Mouse (Mus musculus): Measurements from ENCODE around the gene Hyls1.

Gene Hyls1

DNA sequence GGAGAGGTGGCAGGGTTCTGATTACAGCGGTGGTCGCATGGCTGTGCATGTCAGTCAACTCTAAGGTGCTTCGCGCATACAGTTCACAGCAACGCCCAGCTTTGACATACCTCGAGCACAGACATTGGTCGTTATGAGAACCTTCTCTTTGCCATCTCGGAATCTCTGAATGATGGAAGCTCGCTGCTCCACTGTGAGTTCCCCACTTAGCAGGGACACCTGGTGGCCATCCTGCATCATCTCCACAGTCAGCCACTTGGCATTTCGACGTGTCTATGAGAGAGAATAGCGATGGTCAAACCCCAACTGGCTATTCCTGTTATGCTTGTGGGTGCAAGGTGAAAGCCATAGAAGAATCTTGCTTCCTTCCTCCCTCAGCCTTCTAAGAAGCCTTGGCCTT lies 24.5 kb downstream of the Hyls1 start:
- no peak for ATAC-seq (ENCODE audit: insufficient number of reproducible peaks, low FRiP score, low TSS enrichment)

DNA sequence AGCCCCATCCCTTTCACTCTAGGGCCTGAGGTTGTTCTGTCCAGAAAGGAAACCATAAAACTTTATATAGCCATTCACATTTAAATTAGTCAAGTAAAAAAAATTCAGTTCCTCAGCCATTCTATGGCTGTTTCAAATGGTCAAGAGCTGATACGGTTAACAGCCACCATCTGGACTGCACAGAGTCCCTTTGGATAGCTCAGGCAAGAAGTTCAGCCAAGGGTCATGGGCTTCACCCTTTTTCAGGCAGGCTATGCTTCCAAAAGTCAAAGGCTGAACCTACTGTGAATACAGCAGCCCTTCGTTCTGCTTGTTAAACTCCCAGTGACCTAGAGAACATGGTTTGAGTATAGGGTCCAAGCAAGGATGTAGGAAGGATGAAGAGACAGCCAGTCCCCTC lies 25.5 kb downstream of the Hyls1 start:
- no peak for ATAC-seq (ENCODE audit: insufficient number of reproducible peaks, low FRiP score, low TSS enrichment)

DNA sequence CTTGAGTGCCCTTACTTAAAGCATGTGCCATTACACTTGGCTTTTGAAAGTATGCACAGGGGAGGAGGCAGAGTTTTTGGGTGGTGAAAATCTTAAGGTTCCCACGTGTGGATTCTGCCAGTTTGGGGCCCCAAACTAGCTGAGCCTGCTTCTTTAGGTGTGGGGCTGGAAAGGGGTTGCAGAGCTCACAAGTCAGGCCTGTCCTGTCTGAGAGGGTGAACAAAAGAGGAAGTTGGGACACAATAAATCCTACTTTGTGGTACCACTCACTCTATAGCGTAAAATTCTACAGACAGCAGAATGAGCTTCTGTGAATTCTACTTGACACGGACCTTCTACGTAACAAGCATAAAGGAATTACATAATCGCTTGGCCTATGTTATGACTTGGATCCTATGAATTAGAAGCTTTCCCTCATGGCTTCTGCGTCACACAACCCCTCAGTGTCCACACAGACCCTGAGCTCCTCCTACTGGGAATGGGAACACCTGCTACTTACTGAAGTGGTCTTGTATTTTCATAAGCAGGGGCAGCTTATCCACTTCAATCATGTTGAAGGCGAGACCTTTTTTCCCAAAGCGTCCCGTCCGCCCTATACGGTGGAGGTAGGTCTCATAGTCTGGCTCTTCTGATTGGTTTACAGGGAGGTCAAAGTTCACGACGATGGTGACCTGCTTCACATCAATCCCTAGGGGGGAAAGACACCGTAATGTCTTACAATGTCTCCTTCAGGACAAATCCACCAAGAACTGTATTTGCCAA lies 26.9 kb downstream of the Hyls1 start:
- no peak for ATAC-seq (ENCODE audit: insufficient number of reproducible peaks, low FRiP score, low TSS enrichment)

DNA sequence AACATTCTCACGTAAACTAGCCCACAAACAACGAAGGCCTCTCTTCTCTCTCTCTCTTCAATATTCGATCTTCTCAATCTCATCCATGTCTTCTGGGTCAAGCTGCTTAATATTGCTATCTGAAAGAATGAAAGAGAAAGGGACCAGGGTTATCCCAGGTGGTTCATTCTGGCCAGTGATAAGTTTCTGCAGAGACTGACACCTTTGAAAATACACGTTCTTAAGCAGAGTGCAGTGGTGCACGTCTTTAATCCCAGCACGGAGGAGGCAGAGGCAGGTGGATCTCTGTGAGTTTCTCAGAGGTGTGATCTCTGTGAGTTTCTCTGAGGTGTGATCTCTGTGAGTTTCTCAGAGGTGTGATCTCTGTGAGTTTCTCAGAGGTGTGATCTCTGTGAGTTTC lies 28.3 kb downstream of the Hyls1 start:
- ATAC-seq (ENCODE audit: insufficient number of reproducible peaks, low FRiP score, low TSS enrichment), result no peak

DNA sequence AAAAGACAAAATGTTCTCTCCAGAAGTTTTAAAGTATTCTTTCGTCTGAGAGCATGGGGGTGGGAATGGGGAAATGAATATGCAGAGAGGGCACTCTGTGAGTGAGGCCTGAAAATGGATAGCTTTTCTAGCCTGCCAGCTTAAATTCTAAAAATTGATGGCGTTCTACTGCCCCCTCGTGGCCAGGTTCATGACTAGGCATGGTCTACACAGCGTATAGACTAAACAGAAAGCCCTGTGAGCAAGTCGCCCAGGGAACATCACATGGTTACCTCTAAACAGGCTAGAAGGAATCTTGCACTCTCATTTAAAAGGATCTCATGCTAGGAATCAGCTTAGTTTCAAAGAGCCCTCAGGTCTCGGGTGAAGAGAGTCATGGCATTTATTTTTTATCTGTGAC lies 28.7 kb downstream of the Hyls1 start:
- ATAC-seq (ENCODE audit: insufficient number of reproducible peaks, low FRiP score, low TSS enrichment), result peak; percentile 74

DNA sequence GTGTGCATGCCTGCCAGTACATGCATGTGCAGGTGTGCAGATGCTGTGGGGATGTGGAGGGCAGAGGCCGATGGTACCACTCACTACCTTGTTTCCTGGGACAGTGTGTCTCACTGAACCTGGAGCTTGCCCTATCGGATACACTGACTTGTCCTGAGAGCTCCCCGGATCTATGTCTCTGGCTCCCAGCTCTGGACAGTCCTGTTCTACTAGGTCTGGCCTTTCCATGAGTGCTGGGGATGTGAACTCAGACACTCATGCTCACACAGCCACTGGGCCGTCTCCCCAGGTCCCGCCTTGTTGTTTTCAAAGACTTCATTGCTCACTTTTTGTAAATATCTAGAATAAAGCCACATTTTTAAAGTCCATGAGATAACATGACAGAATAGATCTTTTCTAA lies 29.2 kb downstream of the Hyls1 start:
- ATAC-seq (ENCODE audit: insufficient number of reproducible peaks, low FRiP score, low TSS enrichment), result no peak

DNA sequence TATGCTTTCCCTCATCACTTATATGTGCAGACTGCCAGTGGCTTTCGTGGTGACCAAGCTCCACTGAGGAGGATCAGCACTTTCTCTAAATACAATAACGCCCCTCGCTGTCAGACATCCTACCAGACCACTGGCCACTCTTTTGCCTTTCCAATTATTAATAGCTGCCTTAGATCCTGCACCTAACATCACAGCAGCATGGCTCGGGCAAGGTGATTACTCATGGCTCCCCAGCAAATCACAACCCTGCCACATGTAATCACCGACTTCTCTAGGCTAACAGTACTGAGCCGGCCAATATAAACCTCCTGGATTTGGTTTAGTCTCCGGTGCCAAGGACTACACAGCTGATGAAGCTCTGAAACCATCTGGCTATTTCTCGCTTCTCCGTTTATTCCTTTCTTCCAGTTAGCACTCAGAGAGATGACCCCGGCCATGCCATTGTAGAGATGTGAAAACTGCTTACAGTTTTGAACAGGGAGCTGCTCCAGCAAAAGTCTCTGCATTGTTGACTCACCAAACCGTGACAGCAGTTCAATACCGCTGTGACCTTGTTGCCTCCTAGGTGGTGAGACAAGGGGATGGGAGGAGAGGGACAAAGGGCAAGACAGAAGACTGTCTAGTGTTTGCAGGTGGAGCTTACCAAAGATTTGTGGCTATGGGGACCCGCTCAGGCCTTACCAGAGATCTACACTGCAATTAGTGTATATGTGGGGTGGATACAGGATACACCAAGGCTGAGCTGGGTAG lies 31.0 kb downstream of the Hyls1 start:
- ATAC-seq (ENCODE audit: insufficient number of reproducible peaks, low FRiP score, low TSS enrichment), result no peak

DNA sequence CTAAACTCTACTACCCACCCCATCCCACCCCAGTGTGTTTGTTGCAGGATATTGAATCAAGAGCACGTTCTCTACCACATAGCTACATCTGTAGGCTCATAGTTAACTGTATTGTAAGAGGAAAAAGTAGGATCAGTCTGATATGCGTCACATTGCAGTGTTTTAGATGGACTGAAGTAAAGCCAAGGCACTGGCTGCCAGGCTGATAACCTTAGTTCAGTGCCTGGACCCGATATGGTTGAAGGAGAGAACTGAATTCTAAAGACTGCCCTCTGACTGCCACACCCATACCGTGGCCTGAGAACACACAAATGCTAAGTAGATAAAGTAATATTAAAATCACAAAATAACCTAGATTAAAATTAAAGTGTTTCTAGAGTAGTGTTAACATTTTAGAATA lies 34.3 kb downstream of the Hyls1 start:
- ATAC-seq (ENCODE audit: insufficient number of reproducible peaks, low FRiP score, low TSS enrichment), result no peak

DNA sequence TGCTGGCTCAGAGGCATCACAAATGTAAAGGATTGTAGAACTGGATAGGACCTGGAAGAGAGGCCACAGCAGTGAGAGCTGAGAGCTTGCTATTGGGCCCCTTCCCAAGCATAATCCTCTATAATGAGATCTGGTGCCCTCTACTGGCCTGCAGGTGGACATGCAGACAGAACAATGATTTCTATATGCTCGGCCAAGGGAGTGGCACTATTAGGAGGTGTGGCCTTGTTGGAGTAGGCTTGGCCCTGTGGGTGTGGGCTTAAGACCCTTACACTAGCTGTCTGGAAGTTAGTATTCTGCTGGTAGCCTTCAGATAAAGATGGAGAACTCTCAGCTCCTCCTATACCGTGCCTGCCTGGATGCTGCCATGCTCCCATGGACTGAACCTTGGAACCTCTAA lies 35.1 kb downstream of the Hyls1 start:
- ATAC-seq (ENCODE audit: insufficient number of reproducible peaks, low FRiP score, low TSS enrichment), result peak; percentile 72; the same call in 1 of the 2 replicates

DNA sequence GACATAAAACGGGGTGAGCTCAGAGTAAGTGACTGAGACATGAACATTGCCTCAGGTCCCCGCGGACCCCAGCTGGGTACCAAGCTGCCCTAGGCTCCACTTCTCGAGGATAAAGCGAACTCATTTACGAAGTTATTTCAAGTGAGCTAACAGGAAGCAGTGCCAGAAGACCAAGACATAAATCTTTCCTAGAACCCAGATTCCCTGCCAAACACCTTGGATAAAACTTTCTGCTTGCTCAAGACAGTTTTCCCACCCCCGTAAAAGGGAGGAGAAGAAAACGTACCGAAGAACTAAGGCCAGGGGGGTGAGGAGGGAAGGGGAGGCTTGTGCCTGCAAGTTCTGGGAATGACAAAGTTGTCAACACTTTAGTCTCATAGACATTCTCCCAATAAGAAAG lies 36.9 kb downstream of the Hyls1 start:
- no peak for ATAC-seq (ENCODE audit: insufficient number of reproducible peaks, low FRiP score, low TSS enrichment)

DNA sequence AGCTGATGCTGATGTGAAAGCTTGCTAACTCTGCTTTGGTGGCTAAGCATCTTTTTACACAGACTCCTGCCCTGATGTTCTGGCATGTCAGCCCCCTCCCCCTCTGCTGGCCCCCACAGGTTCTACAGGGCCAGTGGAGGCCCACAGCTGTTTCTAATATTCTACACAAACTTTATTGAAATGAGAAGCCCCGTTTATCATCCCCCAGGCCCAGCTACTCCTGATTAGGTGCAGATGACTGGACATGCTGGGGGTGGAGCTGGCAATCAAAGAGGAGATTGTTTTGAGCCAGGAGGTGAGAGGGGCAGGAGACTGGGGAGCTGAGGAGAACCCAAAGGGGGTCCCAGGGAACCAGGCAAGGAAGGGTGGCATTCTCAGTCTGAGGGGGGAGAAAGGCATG lies 40.4 kb downstream of the Hyls1 start:
- no peak for ATAC-seq (ENCODE audit: insufficient number of reproducible peaks, low FRiP score, low TSS enrichment)

DNA sequence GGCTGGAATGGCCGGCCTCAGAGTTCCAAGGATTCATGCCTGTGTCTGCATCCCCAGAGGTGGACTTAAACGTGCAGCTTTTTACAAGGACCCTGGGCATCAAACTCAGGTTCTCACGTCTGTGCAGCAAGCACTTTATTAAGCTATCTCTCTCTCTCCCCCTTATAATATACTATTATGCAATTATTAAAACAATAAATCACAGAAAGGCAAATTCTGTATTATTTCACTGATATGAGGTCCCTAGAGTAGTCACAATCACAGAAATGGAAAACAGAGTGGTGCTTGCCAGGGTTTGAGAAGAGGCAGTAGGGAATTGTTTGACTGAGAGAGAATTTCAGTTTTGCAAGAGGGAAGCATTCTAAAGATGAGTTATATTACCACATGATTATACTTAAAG lies 41.1 kb downstream of the Hyls1 start:
- no peak for ATAC-seq (ENCODE audit: insufficient number of reproducible peaks, low FRiP score, low TSS enrichment)

DNA sequence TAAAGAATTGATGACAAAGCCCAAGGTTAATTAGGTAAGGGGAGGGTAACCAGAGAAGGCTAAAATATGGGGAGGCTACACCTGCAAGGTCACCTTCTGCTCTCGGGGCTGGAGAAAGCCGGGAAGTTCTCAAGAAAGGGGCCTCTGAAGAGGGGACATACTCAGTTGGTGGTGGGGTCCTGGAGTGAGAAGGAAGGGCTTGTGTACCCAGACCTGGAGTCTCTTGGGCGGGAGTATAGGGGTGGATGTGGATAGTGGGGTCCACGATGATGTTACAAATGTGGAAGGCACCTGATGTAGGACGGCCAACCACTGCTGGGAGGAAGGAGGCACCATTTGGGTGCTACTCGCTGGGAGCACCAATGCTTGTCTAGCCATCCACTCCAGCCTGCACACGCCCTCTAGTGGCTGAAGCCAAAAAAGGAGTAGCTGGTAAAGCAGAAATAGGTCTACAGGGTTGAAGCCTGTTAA lies 46.2 kb downstream of the Hyls1 start:
- ATAC-seq (ENCODE audit: insufficient number of reproducible peaks, low FRiP score, low TSS enrichment), result peak; percentile 79

DNA sequence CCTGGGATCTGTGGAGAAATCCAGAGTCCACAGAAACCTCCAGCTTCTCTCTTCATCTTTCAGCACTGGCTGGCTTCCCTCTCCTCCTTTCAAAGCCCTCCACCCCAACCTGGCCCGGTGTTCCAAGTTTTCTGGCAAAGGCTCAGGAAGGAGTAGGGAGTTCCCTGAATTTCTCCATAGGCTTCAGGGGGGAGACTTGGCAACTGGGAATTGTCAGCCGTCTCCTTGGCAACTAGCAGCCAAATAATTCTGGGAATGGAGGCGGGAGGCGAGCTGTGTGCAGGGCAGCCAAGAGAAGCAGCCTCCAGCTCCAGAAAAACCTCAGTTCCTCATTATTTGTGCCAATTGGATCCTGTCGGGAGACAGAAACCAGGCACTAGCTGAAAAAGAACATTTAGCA lies 46.7 kb downstream of the Hyls1 start:
- ATAC-seq (ENCODE audit: insufficient number of reproducible peaks, low FRiP score, low TSS enrichment), result peak; percentile 70; the same call in 1 of the 2 replicates

DNA sequence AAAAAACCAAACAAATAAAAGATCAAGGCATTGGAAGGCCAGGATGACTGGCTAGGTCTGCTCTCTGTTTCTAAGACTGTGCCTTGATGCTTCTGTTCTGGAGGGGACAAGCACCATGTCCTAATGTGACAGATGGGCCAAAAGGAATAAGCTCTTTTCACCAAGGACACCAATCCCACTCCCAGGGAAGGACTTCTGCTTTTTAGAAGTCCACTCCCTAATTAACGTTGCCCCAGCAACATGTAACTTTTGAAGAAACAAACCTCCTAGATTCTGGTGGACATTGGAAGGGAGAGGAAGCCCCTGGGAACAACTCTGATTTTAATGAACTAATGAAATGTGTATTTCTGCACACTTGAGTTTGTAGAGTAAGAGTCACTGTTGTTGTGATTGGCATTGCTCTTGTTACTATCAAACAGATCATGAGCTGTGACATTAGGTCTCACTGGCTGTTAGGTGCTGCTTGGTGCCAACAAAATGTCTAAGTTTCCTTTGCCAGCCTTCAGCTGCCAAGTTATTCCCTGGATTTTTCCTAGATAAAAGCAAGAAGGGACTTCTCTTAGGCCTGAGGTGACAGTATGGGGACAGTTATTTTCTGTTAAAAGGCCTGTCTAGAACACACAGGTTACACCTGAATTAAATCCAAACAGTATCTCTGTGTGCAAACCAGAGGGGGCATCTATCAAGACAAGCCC lies 47.2 kb downstream of the Hyls1 start:
- ATAC-seq (ENCODE audit: insufficient number of reproducible peaks, low FRiP score, low TSS enrichment), result no peak

DNA sequence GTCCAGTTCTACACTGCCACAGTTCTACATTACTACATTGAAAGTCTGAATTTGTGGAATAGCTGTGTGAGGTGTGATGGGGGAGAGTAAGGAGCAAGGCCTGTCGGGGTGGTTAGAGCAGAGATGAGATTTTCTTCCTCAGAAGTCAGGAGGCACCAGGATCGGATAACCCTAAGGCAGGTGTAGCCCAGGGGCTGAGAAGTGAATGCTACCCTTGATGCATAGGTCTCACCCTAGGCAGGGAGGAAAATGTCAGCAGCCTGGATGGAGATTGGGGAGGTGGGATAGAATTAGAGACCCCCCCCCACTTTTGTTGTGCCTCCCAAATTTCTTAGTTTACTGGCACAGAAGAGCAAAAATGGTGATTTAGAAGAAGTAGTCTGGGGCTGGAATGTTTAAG lies 48.0 kb downstream of the Hyls1 start:
- ATAC-seq (ENCODE audit: insufficient number of reproducible peaks, low FRiP score, low TSS enrichment), result no peak

DNA sequence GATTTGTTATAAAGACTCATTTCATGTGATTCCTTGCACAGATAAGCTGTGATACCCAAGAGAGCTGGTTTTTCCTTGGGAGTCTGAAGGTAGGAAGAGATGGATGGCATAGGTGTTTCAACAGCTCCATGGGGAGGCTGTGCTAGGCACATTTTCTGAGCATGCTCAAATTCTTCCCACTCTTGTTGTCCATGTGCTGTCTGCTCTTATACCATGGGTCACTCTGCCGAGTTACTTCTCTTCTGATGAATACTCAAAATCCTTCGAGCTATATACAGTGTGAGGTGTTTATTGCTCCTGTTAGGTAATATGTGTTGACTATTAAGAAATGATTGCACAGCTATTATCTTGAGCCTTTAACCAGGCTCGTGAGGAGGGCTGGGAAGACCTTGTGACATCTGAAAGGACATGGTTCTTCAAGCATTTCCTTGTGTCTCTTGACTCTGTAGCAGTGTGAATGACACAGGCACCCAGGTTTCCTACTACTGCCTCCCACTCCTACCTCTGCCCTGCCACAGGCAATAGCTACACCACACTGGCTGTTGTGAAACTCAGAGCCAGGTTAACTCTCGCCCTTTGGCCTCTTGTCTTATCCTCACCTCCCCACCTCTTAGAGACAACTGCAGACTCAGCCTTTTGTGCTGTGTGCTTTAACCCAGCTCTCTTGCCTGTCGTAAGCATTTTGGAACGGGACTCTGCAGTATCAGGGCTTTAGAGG lies 49.4 kb downstream of the Hyls1 start:
- ATAC-seq (ENCODE audit: insufficient number of reproducible peaks, low FRiP score, low TSS enrichment), result no peak

DNA sequence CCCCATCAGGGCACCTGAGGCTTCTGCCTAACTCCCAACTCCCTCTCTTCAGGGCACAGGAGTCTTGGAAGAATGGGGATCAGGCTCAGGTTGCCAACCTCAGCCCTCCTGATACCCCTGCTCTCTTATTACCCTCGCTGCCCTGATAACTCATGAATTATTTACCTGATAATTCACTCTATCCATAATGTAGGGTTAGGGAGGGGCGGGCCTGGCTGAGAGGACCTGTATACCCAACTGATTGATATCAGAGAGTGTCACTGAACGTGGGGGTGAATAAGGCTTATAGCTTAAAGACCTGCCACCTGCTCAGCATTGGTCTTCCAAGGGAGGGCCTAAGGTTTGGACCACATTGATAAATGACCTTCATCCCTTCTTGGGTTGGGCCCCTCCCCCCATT lies 52.0 kb downstream of the Hyls1 start, which contains the start of gene Gm1113:
Gene Gm1113 (minus strand): TSS at position 101 of the 400 bp plus-strand sequence.
- no peak for ATAC-seq (ENCODE audit: insufficient number of reproducible peaks, low FRiP score, low TSS enrichment)

DNA sequence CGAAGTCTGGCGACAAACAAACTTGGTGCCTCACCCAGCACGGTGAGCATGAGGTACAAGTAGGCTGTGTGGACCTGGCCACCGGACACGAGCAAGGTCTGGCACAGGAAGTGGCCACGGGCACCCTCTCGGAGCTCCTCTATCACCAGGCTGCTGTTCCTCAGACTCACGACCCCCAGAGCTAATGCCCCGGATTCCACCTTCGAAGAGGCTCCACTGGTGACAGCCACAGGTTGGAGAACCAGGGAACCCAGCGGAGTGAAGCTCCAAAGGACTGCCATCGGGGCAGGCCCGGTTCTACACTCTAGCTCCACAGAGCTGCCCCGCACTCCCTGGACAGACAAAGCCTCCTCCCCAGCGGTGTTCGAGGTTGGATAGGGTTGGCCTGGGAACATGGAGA lies 53.5 kb downstream of the Hyls1 start:
- ATAC-seq (ENCODE audit: insufficient number of reproducible peaks, low FRiP score, low TSS enrichment), result no peak

DNA sequence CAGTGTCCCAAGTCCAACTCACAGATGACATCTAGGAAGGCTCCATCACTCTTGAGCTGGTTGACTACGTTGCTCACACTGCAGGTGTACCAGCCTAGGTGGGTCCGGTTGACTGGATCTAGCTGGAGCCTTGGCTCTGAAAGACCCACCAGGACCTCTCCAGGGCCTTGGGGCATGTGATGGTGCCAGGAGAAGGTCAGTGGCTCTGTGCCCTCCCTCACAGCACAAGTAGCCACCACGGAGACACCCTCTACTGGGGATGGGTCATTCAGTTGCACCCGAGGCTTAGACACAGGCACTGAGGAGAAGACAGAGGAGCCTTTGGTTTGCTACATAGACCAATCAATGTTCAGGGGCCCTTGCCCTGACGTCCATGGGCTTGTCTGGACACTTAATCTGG lies 54.0 kb downstream of the Hyls1 start:
- ATAC-seq (ENCODE audit: insufficient number of reproducible peaks, low FRiP score, low TSS enrichment), result no peak

DNA sequence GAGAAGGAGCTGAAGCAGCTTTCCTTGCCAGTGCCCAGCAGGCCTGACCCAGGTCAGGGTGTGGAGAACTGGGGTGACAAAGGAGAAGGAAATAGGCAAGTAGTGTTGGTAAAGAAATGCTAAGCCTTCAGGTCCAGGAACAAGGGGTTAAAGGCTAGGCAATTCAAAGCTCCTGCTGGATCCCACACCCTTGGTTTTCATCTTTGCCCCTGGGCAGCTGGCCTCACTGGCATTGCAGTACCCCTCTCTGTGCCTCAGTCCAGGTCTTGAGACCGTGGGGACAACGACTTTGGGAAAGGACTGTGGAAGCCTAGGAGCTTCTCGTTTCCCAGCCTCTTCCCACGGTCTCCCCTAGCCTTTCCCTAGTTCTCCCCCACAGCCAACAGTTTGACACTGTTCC lies 56.3 kb downstream of the Hyls1 start:
- no peak for ATAC-seq (ENCODE audit: insufficient number of reproducible peaks, low FRiP score, low TSS enrichment)
